Mouse (Mus musculus) thymus, postnatal 4 days (tissue): ENCODE data around the gene Tent4b.
"Not testable (repeated sequence)": the region's sequence is repeated elsewhere in the genome, so short reads cannot be mapped to it uniquely, and the experiment has no call there.

ENCODE experiments used
- DNase-seq: peaks from one replicate; pipeline ENCODE4 v3.0.0; 2021

Gene Tent4b

DNA sequence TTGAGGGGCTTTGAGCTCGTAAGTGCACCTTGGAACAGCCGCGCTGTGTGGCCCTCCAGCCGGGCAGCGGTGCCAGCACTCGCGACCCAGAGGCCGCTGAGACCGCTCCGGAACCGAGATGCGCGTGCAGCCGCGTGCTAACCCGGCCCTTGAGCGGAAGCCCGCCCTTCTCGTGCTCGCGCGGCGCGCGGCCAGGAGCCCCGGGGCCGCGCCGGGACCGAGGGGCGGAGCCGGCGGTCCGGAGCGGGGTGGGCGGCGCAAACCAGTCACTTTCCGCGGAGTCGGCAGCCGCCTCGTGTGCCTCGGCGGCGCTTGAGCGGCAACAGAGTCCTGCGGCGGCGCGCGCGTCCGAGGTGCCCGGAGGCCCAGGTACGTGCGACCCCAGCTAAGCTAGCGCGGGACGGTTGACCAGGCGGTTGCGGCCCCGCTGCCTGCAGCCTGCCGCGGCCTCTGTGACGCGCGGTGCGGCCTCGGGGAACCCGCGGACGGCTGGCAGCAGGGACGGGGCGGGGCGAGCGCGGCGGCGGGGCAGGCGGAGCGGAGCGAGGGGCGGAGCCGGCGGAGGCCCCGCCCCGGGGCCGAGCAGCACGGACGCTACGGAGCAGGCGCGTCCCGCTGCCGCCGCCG, at the start of gene Tent4b:
TSS of gene Tent4b (plus strand) at position 269 of the 627 bp plus-strand sequence.
- peak; percentile 96 for DNase-seq

- no peak for DNase-seq
Observed at GRCm38 (mm10) chr8:88150910-88151371, 48.1 kb upstream of the Tent4b start.

DNA sequence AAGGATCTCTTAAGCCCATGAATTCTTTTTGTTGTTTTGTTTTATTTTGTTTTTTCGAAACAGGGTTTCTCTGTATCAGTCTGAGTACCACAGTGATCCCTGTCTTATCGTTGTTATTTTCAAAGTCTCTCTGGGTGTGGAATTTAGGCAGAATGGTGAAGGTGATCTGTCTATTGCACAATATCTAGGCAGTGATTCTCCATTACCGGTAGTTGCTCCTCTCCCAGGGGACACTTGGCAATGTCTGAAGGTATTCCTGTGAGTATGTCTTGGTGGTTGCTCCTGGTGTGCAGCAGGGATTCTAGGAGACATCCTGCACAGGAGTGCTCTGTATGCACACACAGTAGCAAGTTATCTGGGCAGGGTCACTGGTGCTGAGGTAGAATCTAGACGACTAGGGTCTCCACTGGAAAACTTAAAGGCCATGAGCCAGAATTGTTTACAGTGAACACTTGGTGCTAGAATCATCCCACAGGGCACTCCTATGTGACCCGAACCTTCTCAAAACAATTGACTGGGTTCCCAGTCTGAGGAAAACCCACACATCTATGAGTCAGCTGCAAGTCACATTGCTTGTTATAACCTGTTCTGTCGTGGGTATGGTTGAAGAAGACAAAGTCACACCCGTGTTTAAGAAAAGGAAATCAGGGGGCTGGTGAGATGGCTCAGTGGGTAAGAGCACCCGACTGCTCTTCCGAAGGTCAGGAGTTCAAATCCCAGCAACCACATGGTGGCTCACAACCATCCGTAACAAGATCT, 38.6 kb upstream of the Tent4b start:
- no peak for DNase-seq

GRCm38 (mm10) chr8:88161439-88161838, 37.6 kb upstream of the Tent4b start:
- peak; percentile 86 for DNase-seq

- peak; percentile 8 for DNase-seq
Observed at GRCm38 (mm10) chr8:88175264-88175663, 23.7 kb upstream of the Tent4b start.

DNA sequence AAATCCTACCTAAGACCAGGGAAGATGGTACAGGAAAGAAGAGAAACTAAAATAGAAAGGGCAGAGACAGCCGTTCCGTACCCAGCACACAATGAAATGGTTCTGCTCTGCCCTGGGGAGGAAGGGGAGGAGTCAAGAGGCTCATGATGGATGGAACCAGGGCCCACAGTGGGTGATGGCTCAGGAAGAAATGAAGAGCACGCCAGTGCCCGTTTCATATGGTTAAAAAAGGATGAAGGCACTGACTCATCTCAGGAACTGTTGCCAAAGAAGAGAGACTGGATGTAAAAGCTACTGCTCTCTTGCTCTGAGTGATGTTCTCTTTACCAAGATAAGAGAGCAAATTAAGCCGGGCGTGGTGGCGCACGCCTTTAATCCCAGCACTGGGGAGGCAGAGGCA, 21.7 kb upstream of the Tent4b start:
- DNase-seq: no peak

DNA sequence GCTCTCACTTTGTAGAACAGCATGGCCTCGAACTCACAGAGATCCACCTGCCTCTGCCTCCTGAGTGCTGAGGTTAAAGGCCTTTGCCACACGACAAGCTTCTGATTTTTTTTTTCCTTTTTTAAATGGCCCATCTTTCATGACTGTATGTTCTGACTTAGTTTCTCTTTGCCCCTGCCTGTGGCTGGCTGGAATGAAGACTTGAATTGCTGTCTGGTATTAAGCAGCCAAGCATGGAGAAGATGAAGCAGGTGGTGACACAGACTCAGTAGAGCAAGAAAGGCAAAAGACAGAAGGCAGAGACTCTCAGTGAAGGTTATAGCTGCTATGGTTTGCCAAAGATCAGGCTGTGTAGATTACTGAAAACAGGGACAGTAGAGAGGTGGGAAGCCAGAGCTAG, 15.9 kb upstream of the Tent4b start:
- DNase-seq: no peak

DNA sequence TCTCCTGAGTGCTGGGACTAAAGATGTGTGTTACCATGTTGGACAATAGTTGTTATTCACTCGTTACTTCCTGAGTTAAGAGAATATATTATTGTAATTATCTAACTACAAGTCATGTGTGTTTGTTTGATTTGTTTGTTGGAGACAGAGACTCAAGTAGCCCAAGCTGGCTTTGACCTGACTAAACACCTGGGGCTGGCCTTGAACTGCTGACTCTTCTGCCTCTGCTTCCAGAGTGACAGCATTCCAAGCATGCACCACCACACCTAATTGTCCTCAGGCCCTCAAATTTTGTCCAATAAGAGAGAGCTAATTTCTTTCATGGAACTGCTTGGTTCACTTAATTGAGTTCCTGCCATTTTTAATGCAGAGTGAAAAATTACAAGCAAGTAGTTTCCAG, 14.1 kb upstream of the Tent4b start:
- DNase-seq: no peak

GRCm38 (mm10) chr8:88185716-88186115, 13.3 kb upstream of the Tent4b start:
- no peak for DNase-seq

- DNase-seq: no peak
Observed at GRCm38 (mm10) chr8:88197328-88197727, 1.7 kb upstream of the Tent4b start.

DNA sequence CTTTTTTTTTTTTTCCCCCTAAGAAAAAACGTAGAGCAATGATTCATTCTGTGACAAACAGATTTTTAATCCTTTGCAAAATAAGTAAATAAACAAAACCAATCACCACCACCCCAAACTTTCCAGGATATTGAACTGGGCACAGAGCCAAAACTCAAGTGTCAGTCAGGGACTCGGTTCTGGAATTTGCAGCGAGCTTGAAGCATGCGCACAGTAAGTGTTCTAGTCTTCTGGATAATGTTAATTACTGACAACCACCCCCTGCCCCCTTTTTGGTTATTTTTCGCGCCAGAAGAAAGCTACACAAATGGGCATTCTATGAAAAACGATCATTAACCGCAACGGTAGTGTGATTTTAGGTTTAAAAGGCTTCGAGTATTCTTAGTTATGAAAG, 465 bp upstream of the Tent4b start:
- DNase-seq: no peak

DNA sequence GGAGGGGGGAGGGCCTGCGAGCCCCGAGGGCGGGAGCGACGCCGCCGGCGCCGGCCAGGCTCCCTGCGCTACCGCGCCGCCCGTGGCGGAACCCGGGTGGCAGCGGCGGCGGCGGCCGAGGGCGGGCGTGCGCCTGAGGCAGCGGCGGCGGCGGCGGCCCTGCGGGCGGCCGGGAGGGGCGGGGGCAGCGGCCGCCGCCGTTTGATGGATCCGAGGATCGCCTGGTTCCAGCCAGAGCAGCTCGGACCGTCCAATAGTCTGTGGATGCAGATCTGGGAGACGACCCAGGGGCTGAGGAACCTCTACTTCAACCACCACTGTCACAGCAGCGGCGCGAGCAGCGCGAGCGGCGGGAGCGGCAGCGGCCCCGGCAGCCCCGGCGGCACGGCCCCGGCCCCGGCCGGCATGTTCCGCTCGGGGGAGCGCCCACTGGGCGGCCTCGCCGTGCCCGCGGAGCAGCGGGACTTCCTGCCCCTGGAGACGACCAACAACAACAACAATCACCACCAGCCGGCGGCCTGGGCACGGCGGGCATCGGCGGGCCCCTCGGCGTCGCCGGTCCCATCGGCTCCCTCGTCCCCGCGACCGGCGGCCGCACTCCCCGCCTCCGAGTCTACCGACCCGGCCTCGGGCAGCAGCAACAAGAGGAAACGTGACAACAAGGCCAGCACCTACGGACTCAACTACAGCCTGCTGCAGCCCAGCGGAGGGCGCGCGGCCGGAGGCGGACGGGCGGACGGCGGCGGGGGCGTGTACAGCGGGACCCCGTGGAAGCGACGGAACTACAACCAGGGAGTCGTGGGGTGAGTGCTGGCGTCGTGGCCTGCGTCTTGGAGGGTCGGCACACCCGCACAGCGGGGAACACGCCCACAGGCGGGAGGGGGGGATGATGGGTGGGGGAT, 938 bp downstream of the Tent4b start:
- DNase-seq: peak; percentile 67

DNA sequence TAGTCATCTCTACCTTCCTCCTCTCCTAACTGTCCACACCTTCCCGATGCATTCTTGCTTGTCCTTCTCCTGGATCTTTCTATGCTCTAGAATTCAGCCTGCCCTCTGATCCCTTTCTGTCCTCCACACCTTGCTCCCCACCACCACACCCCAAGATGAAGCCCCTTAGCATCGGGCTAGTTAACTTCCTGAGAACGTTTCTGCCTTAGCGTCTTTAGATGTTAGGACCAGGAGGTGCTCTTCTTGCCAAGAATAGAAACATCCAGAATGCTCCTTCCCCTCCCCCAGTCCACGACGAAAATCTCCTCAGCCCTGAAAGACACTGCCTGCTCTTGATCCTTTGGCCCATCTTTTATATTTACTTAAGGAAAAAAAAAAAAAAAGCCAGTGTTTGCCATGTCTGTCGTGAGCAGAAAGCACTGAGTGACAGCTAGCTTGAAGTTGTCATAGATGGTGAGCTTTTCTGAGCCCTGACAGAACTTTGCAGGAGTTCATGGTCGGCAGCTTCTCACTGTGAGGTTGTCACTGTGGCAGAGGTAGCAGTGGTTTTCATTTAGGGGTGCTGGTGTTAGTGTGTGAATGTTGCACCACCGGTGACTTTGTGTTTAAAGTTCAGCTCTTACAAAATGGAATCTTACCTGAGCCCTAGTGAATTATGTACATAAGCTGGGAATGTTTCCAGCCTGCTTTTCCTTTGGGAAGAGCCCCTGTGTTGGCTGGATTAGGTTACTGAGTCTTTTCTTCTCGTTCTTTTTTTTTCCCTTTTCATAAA, 1.9 kb downstream of the Tent4b start:
- DNase-seq: peak; percentile 20

- no peak for DNase-seq
Observed at GRCm38 (mm10) chr8:88201641-88202040, 2.6 kb downstream of the Tent4b start.

DNA sequence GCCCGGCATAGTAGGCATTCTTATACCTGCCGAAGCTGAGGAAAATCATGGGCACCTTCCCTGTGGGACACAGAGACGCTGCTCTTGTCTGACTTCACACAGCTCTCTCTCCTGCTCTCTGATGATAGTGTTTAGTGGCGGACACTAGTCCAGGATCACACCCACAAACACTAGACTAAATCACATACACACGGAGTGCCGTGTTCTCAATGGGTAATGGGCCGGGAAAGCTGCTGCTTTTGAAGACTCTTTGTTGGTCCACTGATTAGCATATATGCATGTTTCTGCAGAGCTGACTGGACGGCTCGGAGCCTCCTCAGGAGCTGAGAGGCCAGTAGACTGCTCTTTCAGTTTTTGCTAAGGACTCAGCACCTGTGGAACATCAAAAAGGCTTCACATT, 7.0 kb downstream of the Tent4b start:
- no peak for DNase-seq

GRCm38 (mm10) chr8:88207121-88207821, 8.3 kb downstream of the Tent4b start:
- no peak for DNase-seq

- DNase-seq: not testable (repeated sequence)
Observed at GRCm38 (mm10) chr8:88209930-88210827, 11.2 kb downstream of the Tent4b start.

GRCm38 (mm10) chr8:88221353-88221752, 22.3 kb downstream of the Tent4b start:
- DNase-seq: peak; percentile 41

- no peak for DNase-seq
Observed at GRCm38 (mm10) chr8:88225358-88225757, 26.3 kb downstream of the Tent4b start.

- no peak for DNase-seq
Observed at GRCm38 (mm10) chr8:88227851-88228250, 28.8 kb downstream of the Tent4b start.

DNA sequence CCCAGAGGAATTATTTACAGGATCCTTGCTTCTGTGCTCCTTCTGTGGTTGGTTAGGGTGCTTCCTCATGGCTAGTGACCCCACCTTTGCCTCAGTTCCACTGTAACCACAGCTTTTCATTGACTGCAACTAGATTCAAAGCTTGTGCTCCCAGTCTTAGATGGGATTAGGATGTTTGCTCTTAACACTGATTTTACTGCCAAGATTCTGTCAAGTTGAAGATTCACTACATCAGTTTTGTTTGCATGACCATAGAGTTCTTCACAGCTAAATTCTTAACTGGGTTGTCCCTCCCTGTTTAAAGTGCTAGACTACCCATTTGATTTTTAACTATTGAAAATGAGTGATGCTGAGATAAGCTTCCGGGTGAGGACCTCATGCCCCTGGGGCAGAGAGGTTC, 29.3 kb downstream of the Tent4b start:
- DNase-seq: no peak
